Mouse (Mus musculus): ENCODE results near the gene Alox12b.

GRCm38 (mm10) chr11:69178525-69178924, 21.7 kb downstream of the Alox12b start:
- TF ChIP-seq CTCF (IDR thresholded peaks at IDR 0.05) (no peak), EP300 (IDR thresholded peaks at IDR 0.05) (no peak)

All from lung, postnatal 0 days (tissue).